Mouse (Mus musculus): ENCODE measurements around the gene Bnip3. TPM values are rescaled to one million over a fixed set of nuclear protein-coding genes. Genes with fewer than 3 reads are reported as not detected.

Gene Bnip3
- total RNA-seq, 2 experiments from 2014 or later, result 130 to 134 TPM

DNA sequence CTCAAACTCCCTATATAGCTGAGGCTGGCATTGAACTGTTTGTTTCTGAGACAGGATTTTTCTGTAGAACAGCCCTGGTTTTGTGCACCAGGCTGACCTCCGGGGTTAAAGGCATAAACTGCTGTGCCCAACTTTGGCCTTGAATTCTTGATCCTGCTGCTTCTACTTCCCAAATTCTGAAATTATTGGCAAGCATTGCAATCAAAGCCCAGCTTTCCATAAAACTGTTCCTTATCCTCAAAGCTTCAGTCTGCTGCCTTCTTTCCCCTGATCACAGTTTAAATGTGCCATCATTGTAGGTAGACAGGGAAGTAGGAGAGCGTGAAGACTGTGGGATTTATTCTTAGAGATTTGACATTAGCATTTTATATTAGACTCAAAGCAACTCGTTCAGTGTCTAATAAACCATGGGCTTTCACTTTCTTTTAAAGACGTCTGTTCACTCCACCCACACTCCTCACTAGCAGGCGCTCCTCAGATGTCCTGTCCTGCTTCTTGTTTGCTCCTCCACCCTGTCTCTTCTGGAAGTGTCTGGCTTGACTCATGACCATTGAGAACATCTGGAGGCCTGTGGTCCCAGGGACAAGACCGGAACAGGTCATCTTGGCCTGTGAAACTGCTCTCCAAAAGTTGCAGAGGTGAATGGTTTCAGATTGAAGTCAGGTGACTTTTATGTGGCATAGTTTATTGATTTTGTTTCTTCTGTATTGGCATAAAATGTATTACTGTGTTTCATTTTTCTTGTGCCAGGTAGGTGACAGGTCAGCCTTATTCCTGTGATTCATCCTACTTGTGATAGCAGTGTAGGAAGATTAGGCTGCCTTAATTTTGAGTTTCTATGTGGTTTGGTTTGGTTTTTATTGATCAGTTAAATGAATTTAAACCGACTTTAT is 61.0 kb downstream of the Bnip3 start:
- intact Hi-C loops (cut with DNase I), result loop anchor here (5.0 kb wide), 1 partner anchor 59 kb away; the partner anchor contains the start of gene Bnip3
- DNase-seq (ENCODE audit: low spot score in 2 of 2), result no peak

GRCm38 (mm10) chr7:138847316-138848027 is 61.8 kb downstream of the Bnip3 start:
- intact Hi-C loops (cut with DNase I), result loop anchor here (5.0 kb wide), 1 partner anchor 60 kb away; the partner anchor contains the start of gene Bnip3
- DNase-seq (ENCODE audit: low spot score in 2 of 2), result no peak

GRCm38 (mm10) chr7:138846502-138846991 is 62.8 kb downstream of the Bnip3 start:
- DNase-seq (ENCODE audit: low spot score in 2 of 2), result no peak

DNA sequence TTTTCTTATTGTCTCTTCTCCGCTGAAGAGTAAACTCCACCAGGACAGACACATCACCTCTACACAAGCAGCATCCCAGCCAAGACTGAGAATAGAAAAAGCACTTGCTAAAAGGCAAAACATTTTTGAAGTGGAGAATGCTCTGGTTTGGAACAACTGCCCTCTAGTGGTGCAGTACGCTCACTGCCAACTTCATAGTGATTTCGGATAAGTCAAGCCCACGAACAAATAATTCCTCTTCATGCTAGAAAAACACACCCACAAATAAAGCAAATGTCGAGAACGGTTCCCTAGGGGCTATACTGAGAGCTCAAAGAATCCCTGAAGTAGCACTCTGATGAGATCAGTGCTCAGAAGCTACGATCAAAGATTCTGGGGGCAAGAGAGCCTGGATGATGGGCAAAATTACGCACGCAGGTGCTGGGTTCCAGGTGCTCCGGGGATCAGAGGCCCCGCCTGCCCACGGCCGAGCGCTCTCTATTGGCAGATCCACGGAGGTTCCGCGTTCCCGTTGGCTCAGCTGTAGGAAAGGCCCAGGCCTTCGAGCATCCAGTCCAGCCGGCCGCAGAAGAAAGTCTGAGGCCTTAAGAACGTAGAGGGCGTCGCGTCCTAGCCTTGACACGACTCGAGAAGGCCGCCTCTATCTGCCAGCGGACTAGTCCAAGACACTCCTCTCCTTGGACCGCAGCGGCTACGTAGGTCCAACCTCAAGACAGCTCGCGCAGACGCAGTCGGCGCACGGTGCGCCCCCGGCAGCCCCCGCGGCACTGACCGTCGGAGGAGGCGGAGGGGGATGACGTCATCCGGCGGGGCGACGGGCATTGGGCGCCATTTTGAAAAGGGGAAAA is 63.6 kb downstream of the Bnip3 start, which contains the start of the genes Ppp2r2d and Mapk1ip1:
TSS of gene Ppp2r2d (plus strand) at position 536 of the 848 bp plus-strand sequence.
TSS of gene Mapk1ip1 (minus strand) at position 730 of the 848 bp plus-strand sequence.
- peak; percentile 96 for DNase-seq (ENCODE audit: low spot score in 2 of 2)
- intact Hi-C loops (cut with DNase I), result loop anchor here (2.0 to 5.0 kb wide), 2 partner anchors 62 to 79 kb away; partner anchors contain the start of gene Bnip3

More at GRCm38 (mm10) chr7:138846502-138846991, 62.8 kb downstream of the Bnip3 start:
- intact Hi-C loops (cut with DNase I), result loop anchor here (5.0 kb wide), 1 partner anchor 61 kb away; the partner anchor contains the start of gene Bnip3

GRCm38 (mm10) chr7:138845111-138845510 is 64.2 kb downstream of the Bnip3 start:
- DNase-seq (ENCODE audit: low spot score in 2 of 2), result no peak
- intact Hi-C loops (cut with DNase I), result loop anchor here (2.0 to 5.0 kb wide), 2 partner anchors 62 to 80 kb away; partner anchors contain the start of gene Bnip3

GRCm38 (mm10) chr7:138843421-138843820 is 65.9 kb downstream of the Bnip3 start:
- intact Hi-C loops (cut with DNase I), result no loop called here

DNA sequence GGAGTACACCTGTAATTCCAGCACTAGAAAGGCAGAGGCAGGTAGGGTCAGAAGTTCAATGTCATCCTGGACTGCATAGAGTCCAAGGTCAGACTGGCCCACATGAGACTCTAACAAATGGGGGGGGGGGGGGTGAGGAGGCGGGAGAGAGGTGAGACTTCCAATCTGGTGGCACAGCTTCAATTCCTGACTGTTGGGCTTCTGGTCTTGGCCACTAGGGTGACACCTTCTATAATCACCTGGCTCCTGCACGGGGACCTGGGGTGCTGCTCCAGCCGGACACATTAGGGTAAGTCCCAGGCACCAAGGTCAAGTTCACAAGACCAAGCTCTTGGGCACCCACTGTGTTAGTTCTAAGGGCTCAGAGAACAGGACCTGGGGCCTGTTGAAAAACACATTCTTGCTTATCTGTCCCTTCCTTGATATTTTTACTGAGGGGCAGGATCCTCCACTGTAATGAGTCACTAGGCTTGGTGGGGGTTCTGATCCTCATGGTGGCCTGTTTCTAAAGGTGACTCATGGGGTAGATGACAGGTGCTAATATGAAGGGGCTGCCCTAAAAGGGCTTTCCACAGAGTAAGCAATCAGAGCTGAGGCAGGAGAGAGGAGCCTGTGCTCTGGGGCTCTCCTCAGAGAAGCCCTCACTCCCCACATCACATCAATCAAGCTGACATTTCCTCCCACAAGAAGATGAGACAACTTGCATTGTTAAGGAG is 67.7 kb downstream of the Bnip3 start:
- no peak for DNase-seq (ENCODE audit: low spot score in 2 of 2)
- intact Hi-C loops (cut with DNase I), result no loop called here

More at GRCm38 (mm10) chr7:138843421-138843820, 65.9 kb downstream of the Bnip3 start:
- DNase-seq (ENCODE audit: low spot score in 2 of 2), result no peak

Other genes starting within 250 kb of the Bnip3 start
- 10 to 100 TPM; 72.8 to 75.6 TPM for gene Ppp2r2d, start 63.4 kb downstream of the Bnip3 start, total RNA-seq (2021)
- gene Mapk1ip1, start 63.2 kb downstream of the Bnip3 start, total RNA-seq (2021), result 10 to 100 TPM; 34.5 to 37.7 TPM
- 10 to 100 TPM; 42.1 to 44.0 TPM for gene Jakmip3, start 31.2 kb upstream of the Bnip3 start, total RNA-seq (2021)
- gene Dpysl4, start 176.5 kb upstream of the Bnip3 start, total RNA-seq (2021), result 100 to 1,000 TPM; 103 to 107 TPM